Mouse (Mus musculus) kidney, adult 11 months (tissue): ENCODE measurements around the gene Tppp3.

ENCODE experiments used
- DNase-seq: peaks from one replicate; pipeline ENCODE4 v3.0.0; 2022

Tppp3 gene

DNA sequence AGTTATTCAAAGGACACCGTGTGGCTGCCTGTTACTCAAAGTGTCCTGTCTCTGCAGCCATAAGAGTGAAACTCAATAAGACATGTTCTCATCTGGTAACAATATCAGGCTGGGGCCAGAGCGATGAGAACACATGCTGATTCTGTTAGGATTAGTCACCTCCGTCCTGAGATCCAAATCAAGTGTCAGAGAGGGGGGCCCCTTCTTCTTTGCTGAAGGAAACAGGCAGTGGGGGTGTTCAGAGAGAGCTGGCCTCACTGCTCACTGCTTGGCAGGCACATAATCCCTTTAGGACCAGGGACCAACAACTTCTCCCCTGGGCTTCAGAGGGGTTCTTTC, 12.7 kb upstream of the Tppp3 start:
- no peak for DNase-seq

DNA sequence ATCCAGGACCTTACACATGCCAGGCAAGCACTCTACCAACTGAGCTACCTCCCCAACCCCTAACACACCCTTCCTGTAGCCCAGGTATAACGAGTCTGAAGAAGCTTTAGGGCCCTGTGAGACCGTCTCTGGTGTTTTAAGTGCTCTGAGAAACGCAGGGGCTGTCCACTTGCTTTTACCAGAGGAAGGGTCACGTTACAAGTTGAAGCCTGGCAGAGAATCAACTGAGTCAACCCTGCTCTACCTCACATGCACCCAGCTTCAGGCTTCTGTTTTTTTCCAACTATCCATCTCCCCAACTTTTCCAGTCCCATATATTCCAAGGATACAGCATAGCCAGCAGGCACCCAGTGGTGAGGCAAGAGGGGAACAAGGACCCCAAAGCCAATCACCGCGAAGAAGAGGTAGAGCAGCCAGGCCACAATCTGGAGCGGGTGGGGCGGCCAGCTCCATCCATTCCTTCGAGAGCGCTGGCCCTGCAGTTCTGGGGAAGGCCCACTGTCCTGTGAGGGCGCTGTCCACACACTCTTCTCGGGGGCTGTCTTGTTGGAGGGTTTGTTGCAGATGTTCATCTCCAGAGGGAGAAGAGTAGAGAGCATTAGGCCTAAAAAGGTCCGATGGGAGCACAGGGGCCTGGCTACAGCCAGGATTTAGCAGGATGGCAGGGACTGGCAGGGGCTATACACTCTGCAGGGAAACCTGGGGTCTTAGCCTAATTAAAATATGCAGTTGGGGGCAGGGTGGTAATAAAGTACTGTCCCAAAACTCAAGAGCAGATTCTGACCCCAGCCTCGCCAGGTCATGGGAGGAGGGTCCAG, 12.1 kb upstream of the Tppp3 start:
- DNase-seq, result no peak

DNA sequence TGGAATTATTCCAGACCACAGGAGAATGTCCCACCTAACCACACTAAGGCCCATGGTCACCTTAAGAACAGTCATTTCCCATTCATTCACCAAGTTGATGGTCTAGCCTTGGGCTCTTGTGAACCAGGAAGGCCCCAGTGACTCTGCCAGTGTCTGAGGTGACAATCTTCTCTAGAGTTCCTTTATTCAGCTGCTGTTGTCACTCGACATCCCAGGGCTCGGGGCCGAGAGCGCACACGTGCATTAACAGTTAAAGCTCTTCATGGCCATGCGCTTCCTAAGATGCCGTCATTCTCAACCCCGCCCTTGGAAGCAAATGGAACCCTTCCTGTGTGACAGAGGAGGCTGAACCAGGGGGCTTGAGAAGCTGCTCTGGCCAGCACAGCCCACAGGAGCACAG, 10.8 kb upstream of the Tppp3 start:
- DNase-seq, result no peak

DNA sequence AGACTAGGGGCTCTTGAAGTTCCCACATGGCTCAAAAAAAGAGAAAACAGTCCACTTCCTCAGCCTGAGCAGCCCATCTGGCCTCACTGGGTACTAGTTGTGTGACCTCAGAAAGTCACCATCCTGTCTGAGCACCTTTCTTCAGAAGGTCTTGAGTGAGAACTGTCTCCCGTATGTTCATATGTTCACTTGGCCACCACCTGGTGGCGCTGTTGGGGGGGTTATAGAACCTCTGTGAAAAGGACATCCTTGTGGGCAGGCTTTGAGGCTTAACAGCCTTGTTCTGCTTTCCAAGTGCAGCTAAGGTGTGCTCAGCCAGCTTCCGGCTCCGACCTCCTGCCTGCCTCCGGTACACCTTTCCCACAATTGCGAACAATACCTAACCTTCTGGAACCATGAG, 10.1 kb upstream of the Tppp3 start:
- no peak for DNase-seq

DNA sequence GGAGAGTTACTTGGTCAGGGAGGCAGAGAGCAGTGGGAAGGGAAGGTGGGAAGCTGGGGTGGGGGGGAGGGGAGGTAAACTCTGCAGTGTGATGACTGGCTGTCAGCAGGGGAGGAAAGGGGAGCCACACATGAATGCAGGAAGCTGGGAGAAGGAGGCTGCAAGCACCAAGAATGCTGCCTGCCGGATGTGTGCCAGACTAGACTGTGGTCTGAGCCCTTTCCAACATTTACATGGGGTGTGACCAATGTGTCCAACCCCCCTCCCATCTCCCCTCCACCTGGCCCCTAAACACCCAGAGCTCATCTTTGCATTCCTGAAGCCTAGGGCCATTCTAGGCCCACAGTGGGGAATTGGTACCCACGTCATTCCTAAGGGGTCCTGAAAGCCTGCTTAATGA, 9.7 kb upstream of the Tppp3 start:
- DNase-seq, result no peak

DNA sequence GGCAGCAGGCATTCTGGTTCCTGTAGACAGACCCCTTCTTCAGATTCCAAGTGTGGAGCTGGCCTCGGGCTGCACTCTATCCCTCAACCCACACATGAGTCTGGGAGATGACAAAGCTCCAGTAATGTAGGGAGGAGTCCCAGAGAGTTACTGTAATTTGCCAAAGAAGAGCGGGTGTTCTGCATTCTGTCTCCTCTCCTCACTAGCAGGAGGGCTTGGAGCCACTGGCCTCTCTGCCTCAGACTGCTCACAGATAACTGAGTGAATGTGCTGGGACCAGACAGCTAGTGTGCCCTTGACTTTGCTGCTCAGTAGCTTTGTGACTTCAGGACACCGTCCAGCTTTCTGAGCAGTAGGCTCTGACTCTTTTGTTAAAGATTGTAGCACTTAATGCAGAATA, 6.5 kb upstream of the Tppp3 start:
- no peak for DNase-seq

DNA sequence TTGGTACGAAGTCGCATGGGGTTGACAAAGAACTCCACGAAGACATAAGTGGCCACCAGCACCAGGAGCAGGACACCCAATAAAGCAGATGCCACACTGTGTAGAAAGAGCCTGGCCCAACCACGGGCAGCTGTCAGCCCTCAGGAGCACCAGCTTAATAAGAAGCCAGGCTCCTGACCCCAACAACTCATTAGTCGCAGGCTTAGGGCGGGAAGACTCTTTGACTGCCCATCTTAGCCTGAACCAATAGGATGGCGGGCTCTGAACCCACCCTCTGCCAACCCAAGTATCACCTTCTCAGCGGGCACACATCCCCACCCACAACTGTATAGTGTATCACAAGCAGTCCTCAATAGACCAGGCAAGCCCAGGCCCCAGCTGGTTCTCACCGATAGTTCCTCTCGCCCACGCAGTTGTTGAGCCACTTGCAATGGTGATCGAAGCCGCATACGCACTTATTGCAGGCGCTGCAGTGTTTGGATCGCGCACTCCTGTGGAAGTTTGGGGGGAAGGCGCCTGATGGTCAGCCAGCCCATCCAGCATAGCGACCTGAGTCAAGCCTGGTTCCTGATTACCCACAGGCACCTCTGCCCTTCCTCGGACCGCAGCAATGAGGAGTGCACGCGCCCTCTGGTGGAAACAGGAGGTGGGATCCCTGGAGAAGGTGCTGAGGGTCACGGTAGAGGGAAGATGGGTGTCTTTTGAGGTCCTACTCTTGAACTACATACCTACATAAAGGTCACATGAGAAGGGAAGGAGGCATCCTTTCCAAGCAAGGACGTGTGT, 5.5 kb upstream of the Tppp3 start:
- DNase-seq, result peak; percentile 69

DNA sequence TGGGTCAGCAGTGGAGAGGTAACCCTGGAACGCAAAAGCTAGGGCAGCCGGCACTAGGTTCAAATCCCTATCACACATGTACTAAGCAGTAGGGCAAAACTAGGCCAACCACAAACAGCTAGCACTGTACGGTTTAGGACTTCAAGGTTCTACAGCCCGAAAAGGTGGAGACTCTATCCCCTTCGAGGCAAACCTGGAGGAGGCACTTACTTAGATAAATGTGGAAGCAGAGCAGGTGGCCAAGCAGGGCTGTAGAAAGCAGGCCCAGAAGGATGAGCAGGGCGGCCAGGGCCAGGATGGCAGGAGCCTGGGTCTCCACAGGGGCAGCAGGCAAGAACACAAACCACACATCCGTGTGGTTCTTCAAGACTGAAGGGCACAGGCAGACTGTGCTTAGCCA, 4.8 kb upstream of the Tppp3 start:
- no peak for DNase-seq

DNA sequence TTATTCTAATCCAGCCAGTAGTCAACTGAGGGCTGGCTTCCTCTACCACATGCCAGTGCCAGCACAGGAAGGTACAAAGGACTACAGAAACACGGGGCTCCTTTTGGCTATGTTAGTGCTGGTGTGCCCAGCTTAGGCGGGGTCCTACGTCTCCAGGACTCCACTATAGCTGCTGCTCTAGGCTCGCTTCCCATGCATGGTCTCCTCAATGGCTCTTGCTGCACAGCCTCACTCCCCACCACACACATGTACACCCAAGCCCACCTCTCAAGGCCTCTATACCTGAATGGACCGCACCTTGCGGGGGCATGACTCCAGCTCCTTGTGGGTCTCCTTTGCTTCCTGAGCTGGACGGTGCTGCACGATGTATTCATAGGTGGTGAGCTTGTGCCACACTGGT, 4.4 kb upstream of the Tppp3 start:
- DNase-seq, result no peak

DNA sequence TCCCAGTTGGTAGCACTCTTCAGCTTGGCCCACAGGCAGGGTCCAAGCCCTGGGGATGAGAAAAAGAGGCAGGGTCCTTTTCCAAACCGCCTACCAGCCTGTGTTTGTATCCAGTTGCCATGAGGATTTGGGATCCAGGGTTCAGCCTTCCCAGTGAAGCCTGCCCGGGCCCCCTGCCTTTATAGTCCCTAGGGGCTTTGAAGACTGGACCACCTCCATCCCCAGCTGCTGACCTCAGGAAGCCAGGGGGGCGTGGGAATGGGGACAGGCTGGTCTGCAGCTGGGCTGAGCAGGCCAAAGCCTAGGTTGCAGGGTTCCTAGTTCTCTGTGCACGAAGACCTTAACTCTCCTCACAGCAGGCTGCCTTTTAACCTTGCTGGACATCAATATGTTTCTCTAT, 3.9 kb upstream of the Tppp3 start:
- no peak for DNase-seq

DNA sequence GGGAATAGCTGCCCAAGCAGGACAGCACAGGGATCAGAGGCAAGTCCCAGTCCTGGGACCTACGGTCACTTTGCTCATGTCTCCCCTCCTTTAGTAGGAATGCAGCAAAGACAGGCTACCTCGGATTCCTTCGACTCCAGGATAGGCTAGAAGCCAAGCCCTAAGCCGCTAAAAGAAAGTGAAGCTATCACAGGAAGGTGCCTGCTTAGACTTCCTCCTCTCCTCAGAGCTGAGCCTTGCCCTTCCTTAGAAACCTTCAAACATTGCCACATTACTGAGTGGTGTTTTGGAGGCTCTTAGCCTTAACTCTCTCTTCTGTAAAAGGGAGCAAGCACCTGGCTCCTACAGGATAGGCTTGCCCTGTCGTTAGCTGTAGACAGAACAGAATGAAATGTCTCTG, 3.4 kb upstream of the Tppp3 start:
- no peak for DNase-seq

DNA sequence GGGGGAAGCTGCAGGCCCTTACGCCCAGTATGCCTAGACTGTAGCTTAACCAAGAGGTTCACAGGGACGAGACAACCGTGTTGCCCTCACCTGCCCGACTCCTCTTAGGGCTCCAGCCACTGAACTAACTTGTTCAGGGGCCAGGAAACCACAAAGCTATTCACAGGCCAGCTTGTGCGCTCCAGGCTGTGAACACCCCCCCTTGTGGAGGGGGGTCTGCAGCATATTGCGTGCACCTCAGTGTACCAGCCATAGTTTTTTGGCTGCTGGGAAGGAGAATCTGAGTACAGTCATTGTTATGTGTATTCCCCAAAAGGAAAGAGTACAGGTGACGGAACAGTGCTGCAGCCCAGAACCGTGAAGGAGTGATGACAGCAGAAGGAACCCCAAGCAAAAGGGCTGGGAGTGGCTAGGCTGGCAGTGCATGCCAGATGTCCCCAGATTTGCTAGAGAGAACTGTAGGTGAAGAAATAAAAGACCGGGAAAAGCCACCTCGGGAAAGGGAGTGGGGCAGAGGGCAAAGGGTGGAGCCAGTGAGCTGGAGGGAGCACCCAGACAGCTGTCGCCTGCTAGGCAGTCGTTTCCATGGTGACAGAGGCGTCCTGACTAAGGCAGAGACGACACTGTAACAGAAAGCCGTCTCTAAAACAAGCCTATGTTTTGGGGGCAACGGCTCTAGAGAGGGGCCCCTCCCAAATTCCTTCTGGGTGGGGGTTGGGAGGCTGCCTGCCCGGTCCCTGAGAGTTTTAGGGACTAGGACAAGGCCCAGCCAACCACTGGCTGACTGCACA, 2.7 kb upstream of the Tppp3 start:
- DNase-seq, result peak; percentile 45

DNA sequence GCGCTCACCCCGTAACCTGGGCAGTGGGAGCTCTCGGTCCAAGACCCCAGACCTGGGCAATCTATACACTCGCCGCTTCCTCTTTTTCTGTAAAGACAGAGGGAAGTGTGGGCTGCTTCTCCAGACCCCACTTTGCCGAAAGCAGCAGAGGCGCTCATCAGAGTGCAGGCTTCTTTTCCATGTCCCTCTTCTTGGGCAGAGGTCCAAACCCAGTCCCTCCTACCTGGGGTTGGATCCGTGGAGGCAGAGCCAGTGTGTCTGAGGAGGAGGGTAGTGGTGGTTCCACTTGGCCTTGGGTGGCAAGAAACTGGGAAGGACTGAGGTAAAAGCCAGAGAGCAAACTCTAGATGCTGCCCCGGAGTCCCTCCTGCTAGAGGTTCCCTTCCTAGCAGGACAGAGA, 1.7 kb upstream of the Tppp3 start:
- no peak for DNase-seq

DNA sequence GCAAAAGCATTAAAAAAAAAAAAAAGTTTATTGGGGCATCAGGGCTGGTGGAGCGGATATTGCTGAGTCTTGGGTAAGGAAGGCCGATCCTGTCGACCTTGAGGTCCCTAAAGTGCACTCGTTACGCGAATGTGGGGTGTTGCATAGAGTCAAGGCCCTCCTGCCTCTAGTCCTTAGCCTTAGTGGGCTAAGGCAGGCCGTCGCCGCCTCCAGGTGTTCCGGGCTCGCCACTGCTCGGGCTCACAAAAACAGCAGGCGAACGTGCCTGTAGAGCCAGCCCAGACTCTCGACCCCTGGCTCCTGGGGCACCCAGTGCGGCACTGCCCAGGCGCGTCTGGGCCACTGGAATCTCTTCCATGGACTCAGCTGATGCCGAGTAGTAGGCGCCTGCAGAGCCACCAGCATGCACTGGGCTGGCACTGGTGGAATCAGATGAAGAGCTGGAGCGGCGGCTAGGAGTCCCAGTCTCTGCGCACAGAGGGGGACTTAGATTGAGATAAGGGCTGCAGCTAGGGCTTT, 1.1 kb upstream of the Tppp3 start:
- no peak for DNase-seq

DNA sequence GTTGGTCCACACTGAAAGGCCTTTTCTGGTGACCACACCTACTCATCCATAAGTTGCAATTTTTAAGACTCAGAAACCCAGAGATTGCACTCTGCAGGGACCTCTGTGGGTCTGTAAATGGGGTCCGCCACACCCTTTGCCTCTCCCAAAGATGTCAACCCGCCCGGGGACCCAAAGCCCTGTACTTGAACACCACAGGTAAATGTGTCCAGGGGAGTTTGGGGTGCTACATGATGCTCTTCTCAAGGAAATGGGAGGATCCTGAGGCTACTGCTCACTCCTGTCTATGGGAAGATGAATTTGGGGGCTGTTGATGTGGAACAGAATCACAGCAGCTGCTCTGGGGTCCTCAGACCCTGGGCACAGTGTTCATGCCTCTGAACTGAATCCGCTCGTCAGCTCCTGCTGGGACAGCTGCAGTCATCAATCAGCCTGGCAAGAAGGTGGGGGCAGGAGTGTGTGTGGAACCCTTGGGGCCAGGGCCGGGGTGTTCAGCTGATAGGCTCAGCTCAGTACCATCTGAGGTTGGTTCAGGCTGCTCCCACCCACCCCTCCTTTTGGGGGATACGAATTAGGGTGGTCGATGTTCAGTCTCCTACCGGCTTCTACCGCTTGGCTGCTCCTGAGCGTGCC, 529 bp downstream of the Tppp3 start:
- DNase-seq, result no peak

DNA sequence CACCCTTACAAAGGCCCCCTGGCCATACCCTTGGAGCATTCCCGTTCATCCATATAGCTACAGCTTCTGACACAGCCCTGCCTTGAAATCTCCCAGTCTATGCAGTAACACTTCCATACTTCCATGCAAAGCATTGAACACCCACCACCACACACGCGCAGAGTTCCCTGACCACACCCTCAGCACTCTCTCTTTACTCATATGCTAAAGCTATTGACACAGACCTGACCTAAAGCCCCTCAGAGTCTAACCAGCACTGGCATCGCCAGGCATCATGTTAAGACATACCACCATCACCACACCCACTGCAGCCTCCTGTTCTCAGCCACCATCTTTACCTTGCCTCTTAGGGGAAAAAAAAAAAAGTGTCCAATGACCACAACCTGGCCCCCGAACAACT, 1.1 kb downstream of the Tppp3 start:
- no peak for DNase-seq

DNA sequence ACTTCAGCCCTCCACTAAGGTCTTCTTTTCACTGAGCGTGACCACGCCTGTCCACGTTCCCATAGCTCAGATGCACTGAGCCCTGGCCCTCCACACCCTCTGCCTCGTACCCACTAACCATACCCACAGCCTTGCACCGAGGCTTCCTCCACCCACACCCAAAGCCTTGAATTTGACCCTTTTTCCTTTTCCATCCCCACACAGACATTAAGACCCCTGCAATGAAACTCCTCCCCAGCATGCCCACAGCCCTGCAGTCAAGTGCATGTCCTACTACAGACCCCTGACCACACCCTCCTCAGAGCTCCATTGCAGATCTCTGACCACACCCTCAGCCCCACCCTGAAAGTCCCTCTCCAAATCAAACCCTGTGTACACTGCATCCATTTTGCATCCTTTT, 1.5 kb downstream of the Tppp3 start:
- no peak for DNase-seq

DNA sequence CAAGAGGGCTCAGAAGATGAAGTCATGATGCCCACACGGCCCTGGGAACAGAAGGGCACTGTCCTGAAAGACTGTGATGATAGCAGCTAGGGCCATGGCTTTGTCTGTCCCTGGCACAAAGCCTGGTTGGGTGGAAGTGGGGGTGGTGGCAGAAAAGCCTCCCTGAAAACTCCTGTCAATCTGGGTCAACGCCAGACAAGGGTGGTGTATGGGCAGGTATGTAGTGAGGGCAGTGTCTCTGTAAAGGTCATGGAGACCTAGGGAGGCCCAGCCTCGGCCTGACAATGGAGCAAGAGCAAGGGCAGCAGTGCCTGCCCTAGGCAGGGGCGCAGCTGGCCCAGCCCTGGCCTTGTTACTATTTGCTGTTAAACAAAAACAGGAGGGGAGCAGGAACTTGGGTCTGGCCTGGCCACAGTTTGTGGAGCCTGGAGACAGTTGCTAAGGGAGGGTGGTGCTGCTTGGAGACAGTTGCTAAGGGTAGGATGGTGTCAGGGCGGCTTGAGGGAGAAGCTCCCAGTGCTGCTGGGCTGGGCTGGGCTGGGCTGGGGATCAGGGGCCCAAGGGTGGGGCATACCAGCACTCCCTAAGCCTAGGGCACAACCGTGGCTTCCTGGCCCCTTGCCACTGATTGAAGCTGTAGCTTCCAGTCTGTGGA, 2.2 kb downstream of the Tppp3 start:
- DNase-seq, result no peak

DNA sequence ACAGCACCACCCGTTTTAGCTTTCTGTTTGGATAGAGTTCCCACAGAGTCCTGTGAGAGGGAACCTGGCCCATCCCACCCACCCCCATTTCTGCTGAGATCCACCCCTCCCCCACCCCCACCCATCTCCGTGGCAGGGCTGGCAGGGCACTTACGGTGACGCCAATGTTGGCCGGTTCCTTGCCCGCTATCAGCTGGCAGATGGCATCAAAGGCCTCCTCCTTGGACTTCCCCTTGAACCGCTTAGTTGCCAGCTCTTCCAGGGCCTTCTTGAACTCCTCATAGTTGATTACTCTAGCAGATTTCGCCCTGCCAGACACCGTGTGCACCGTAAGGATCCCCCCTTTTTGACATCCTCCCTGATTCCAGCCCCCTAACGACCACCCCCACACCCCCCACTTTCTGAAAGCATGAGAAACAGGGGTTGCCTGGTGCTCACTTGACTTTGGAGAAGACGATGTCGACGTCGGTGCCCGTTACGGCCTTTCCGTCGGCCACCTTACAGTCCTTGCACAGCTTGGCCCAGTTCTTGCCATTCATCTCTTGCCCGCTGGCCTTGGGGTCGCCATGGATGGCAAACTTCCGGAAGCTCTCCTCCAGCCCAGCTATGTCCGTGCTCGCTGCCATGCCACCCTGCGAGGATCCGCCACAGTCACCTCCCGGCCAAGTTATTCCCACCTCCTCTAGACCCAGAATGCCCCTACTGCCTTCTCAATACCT, 3.2 kb downstream of the Tppp3 start:
- DNase-seq, result no peak

DNA sequence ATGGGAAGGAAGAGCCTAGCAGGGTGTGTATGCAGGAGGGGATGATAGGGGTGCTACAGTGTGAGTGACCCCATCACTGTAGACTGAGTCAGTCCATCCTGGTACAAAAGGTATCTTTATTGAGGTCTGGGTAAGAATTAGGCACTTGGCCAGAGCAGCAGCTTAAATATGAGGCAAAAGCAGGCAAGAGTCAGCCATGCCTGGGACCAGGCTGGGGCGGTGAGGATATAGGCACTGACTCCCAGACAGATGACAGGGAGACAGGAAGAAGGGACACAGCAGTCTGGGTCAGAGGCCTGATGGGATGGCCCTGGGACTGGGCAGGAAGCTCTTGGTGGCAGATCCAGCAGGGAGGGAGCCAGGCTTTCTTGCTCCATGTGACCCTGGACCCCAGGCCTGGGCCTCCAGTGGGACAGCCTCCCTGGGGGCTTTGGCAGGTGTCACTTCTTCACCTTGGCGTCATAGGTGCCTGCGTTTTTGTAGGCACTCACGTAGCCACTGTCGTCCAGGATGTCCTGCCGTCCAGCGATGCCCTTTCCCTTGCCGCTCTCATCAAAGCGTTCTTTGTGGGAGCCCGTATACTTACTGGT, 3.8 kb downstream of the Tppp3 start:
- DNase-seq, result no peak

DNA sequence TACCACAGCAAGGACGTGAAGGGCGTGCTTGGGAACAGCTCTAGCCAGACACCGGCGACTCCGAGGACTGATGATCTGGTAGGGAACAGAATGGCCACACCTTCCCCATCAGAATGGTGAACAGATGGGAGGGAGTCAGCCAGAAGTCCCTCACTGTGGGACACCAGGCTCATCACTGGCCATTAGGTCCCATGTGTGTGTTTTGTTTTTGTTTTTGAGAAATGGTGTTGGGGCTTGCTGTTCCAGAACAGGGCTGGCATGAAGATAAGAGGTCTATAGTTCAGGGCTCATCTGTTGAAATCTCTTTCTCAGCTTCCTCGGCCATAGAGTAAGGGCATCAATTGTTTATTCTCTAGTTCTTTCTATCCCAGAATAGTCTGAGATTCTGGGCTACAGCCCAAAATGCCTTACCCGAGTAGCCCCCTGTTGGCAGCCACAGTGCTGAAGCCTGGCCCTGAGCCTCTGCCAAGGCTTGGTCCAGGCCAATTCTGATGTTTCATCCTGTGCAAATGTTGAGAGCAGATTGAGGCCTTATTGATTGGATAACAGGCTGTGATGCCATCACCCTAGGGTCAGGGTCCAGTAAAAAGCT, 4.5 kb downstream of the Tppp3 start:
- DNase-seq, result no peak
